Mouse (Mus musculus) neural tube, embryonic 12.5 days (tissue): ENCODE data around the gene Ctf2. TPM values are rescaled to one million over a fixed set of nuclear protein-coding genes. Genes with fewer than 3 reads are reported as not detected.

Experiments used
- ATAC-seq: fragments of 200-750 bp; cut with Nextera tagmentation; 2 replicates; pipeline ENCODE4 v1.8.0; 2017; ENCODE audit warnings: low read depth, mild to moderate bottlenecking, moderate TSS enrichment, moderate library complexity; ENCODE audit not compliant: low FRiP score
- H3K27ac ChIP-seq: fragments of 300-500 bp; sonication (generic); 2 replicates; pipeline ENCODE4 v1.5.1; 2016
- H3K27me3 ChIP-seq: fragments of 300-500 bp; sonication (generic); replicated peaks from 2 replicates; pipeline ENCODE4 v1.6.1; 2016; ENCODE audit warnings: mild to moderate bottlenecking
- H3K36me3 ChIP-seq: fragments of 300-500 bp; sonication (generic); 2 replicates; pipeline ENCODE4 v1.6.1; 2016; ENCODE audit warnings: mild to moderate bottlenecking
- H3K4me1 ChIP-seq: fragments of 300-500 bp; sonication (generic); 2 replicates; pipeline ENCODE4 v1.6.1; 2016
- H3K4me2 ChIP-seq: fragments of 300-500 bp; sonication (generic); replicated peaks from 2 replicates; pipeline ENCODE4 v1.6.1; 2016; ENCODE audit warnings: mild to moderate bottlenecking
- H3K4me3 ChIP-seq: fragments of 300-500 bp; sonication (generic); 2 replicates; pipeline ENCODE4 v1.5.1; 2016
- H3K9ac ChIP-seq: fragments of 300-500 bp; sonication (generic); 2 replicates; pipeline ENCODE4 v1.6.1; 2016; ENCODE audit warnings: mild to moderate bottlenecking
- H3K9me3 ChIP-seq: fragments of 300-500 bp; sonication (generic); 2 replicates; pipeline ENCODE4 v1.6.1; 2016; ENCODE audit warnings: mild to moderate bottlenecking
- WGBS: fragments of 180-500 bp; shearing (Covaris S2); methylation state at CpG from one replicate; pipeline ENCODE4 v1.1.7; 2016; 5-methylcytosine and 5-hydroxymethylcytosine counted together
- polyA plus RNA-seq: library from polyadenylated mRNA; unstranded; fragments of >200 nt; fragmentation: Nextera tagmentation; extraction: Ambion mirVana; gene quantifications from 2 replicates; pipeline ENCODE4 v1.2.1, GENCODE M21; 2016

Gene Ctf2
- polyA plus RNA-seq, 1 experiment from 2014 or later, result 0.28 TPM

- 97% methylated on average over 27 of the region's 27 CpGs for WGBS
- no peak overlapping the region for H3K9ac ChIP-seq
Measured at GRCm38 (mm10) chr7:127752069-127752468, 20.1 kb upstream of the Ctf2 start.

GRCm38 (mm10) chr7:127751619-127752018 lies 19.7 kb upstream of the Ctf2 start:
- WGBS, result 95% methylated on average over 5 of the region's 5 CpGs
- no peak overlapping the region for H3K27ac ChIP-seq
- no peak overlapping the region for H3K9ac ChIP-seq
- no peak overlapping the region for H3K4me3 ChIP-seq
- H3K4me1 ChIP-seq, result peaks cover 23% of the 10 kb centered on the region
- peaks cover 83% of the 10 kb centered on the region for H3K36me3 ChIP-seq
- no peak for ATAC-seq
- no peaks in the 10 kb centered on the region for H3K27me3 ChIP-seq
- no peaks in the 10 kb centered on the region for H3K9me3 ChIP-seq
- no peak overlapping the region for H3K4me2 ChIP-seq

More at GRCm38 (mm10) chr7:127752069-127752468, 20.1 kb upstream of the Ctf2 start:
- no peaks in the 10 kb centered on the region for H3K27me3 ChIP-seq
- H3K4me3 ChIP-seq, result no peak overlapping the region
- no peaks in the 10 kb centered on the region for H3K9me3 ChIP-seq
- H3K4me1 ChIP-seq, result peaks cover 22% of the 10 kb centered on the region
- peaks cover 88% of the 10 kb centered on the region for H3K36me3 ChIP-seq
- no peak overlapping the region for H3K4me2 ChIP-seq
- ATAC-seq, result no peak
- no peak overlapping the region for H3K27ac ChIP-seq

- H3K27me3 ChIP-seq, result no peaks in the 10 kb centered on the region
- H3K27ac ChIP-seq, result no peak overlapping the region
- H3K4me3 ChIP-seq, result no peak overlapping the region
- H3K9me3 ChIP-seq, result no peaks in the 10 kb centered on the region
- no peak for ATAC-seq
- 0 out of 2 replicates have a peak overlapping the region, but pooled peaks have one; percentile 9 for H3K9ac ChIP-seq
- peaks cover 20% of the 10 kb centered on the region for H3K4me1 ChIP-seq
- H3K4me2 ChIP-seq, result no peak overlapping the region
- 91% methylated on average over 19 of the region's 19 CpGs for WGBS
- H3K36me3 ChIP-seq, result peaks cover 74% of the 10 kb centered on the region
Measured at GRCm38 (mm10) chr7:127750131-127751127, 18.5 kb upstream of the Ctf2 start.

GRCm38 (mm10) chr7:127748235-127748560 lies 16.2 kb upstream of the Ctf2 start:
- 94% methylated on average over 28 of the region's 28 CpGs for WGBS
- peaks cover 53% of the 10 kb centered on the region for H3K36me3 ChIP-seq
- peaks cover 24% of the 10 kb centered on the region for H3K4me1 ChIP-seq
- H3K9me3 ChIP-seq, result no peaks in the 10 kb centered on the region
- no peak for ATAC-seq
- H3K4me3 ChIP-seq, result peak overlapping the region; percentile 94; the same call in 1 of the 2 replicates
- H3K4me2 ChIP-seq, result peak overlapping the region; percentile 91
- H3K9ac ChIP-seq, result 0 out of 2 replicates have a peak overlapping the region, but pooled peaks have one; percentile 93
- no peak overlapping the region for H3K27ac ChIP-seq
- H3K27me3 ChIP-seq, result no peaks in the 10 kb centered on the region

- H3K9me3 ChIP-seq, result no peaks in the 10 kb centered on the region
- H3K27ac ChIP-seq, result no peak overlapping the region
- ATAC-seq, result no peak
- peak overlapping the region; percentile 91 for H3K4me2 ChIP-seq
- WGBS, result 36% methylated on average over 6 of the region's 6 CpGs
- peak overlapping the region; percentile 94 for H3K4me3 ChIP-seq
- H3K9ac ChIP-seq, result peak overlapping the region; percentile 93
- H3K27me3 ChIP-seq, result no peaks in the 10 kb centered on the region
- peaks cover 48% of the 10 kb centered on the region for H3K36me3 ChIP-seq
- H3K4me1 ChIP-seq, result peaks cover 24% of the 10 kb centered on the region
Measured at GRCm38 (mm10) chr7:127747559-127748234, 15.7 kb upstream of the Ctf2 start.

GRCm38 (mm10) chr7:127746494-127747491 lies 14.8 kb upstream of the Ctf2 start:
- Histone ChIP-seq H3K27ac (peak overlapping the region; percentile 76), H3K4me2 (peak overlapping the region; percentile 91), H3K9me3 (no peaks in the 10 kb centered on the region), H3K36me3 (peaks cover 41% of the 10 kb centered on the region), H3K9ac (peak overlapping the region; percentile 93), H3K4me3 (peak overlapping the region; percentile 94), H3K4me1 (peaks cover 24% of the 10 kb centered on the region), H3K27me3 (no peaks in the 10 kb centered on the region)
- WGBS, result under 1% methylated on average over 49 of the region's 62 CpGs
- peak; percentile 6; the same call in 1 of the 2 replicates for ATAC-seq

GRCm38 (mm10) chr7:127745652-127746493 lies 13.9 kb upstream of the Ctf2 start:
- peak overlapping the region; percentile 91 for H3K4me2 ChIP-seq
- peak; percentile 86 for ATAC-seq
- peaks cover 24% of the 10 kb centered on the region for H3K4me1 ChIP-seq
- H3K27me3 ChIP-seq, result no peaks in the 10 kb centered on the region
- no peaks in the 10 kb centered on the region for H3K9me3 ChIP-seq
- peak overlapping the region; percentile 94 for H3K4me3 ChIP-seq
- WGBS, result under 1% methylated on average over 39 of the region's 39 CpGs
- peaks cover 32% of the 10 kb centered on the region for H3K36me3 ChIP-seq
- H3K27ac ChIP-seq, result peak overlapping the region; percentile 76
- peak overlapping the region; percentile 93 for H3K9ac ChIP-seq

- no peaks in the 10 kb centered on the region for H3K27me3 ChIP-seq
- H3K9ac ChIP-seq, result peak overlapping the region; percentile 93; the same call in 1 of the 2 replicates
- H3K27ac ChIP-seq, result peak overlapping the region; percentile 64
- peak overlapping the region; percentile 91 for H3K4me2 ChIP-seq
- H3K4me1 ChIP-seq, result peaks cover 24% of the 10 kb centered on the region
- ATAC-seq, result peak; percentile 89
- peaks cover 26% of the 10 kb centered on the region for H3K36me3 ChIP-seq
- WGBS, result under 1% methylated on average over 19 of the region's 19 CpGs
- no peaks in the 10 kb centered on the region for H3K9me3 ChIP-seq
- peak overlapping the region; percentile 94 for H3K4me3 ChIP-seq
Measured at GRCm38 (mm10) chr7:127745251-127745651, 13.3 kb upstream of the Ctf2 start.

- Histone ChIP-seq H3K27me3 (no peaks in the 10 kb centered on the region), H3K9ac (peak within 1 kb of the TSS; percentile 93; the same call in 1 of the 2 replicates), H3K36me3 (peaks cover 18% of the 10 kb centered on the region), H3K4me2 (peak within 1 kb of the TSS; percentile 91), H3K4me3 (peak within 1 kb of the TSS; percentile 94), H3K27ac (peak within 1 kb of the TSS; percentile 64), H3K4me1 (peaks cover 24% of the 10 kb centered on the region), H3K9me3 (no peaks in the 10 kb centered on the region)
- ATAC-seq, result no peak
- WGBS, result 1% methylated on average over 26 of the region's 26 CpGs
Measured at GRCm38 (mm10) chr7:127744366-127745045, 12.5 kb upstream of the Ctf2 start, which contains the start of gene Fbxl19. TSS of gene Fbxl19 (plus strand) at chr7:127744543.

- no peak overlapping the region for H3K9ac ChIP-seq
- no peaks in the 10 kb centered on the region for H3K9me3 ChIP-seq
- H3K27me3 ChIP-seq, result no peaks in the 10 kb centered on the region
- no peak for ATAC-seq
- WGBS, result 76% methylated on average over 4 of the region's 4 CpGs
- no peak overlapping the region for H3K4me2 ChIP-seq
- no peaks in the 10 kb centered on the region for H3K4me1 ChIP-seq
- H3K4me3 ChIP-seq, result no peak overlapping the region
- H3K36me3 ChIP-seq, result no peaks in the 10 kb centered on the region
- no peak overlapping the region for H3K27ac ChIP-seq
Measured at GRCm38 (mm10) chr7:127730170-127730569, 1.8 kb downstream of the Ctf2 start.
